Mouse (Mus musculus) lung, postnatal 36 days (tissue): ENCODE results near the gene Mfap2.

Source experiments
- DNase-seq: peaks from one replicate; pipeline ENCODE4 v3.0.0; 2022; ENCODE audit warnings: mixed read lengths

Gene Mfap2

DNA sequence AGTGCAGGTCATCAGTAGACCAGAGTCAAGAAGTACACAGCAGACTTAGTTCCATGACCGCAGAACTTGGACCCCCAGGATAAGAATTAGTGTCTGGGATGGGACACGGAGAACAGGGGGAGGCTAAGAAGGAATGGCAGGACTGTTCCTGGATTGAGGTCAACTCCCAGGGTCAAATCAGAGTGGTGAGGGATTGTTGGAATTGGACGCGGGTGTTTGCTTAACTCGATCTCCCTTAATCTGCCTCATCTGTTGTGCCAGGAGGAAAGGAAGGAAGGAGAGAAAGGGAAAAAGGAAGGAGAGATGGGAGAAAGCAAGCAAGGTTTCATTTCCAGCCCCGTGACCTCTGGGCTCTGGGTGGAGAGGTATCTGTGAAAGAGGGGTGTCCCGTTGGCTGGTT, at the start of gene Mfap2:
TSS of gene Mfap2 (plus strand) at position 301 of the 400 bp plus-strand sequence.
- no peak for DNase-seq

DNA sequence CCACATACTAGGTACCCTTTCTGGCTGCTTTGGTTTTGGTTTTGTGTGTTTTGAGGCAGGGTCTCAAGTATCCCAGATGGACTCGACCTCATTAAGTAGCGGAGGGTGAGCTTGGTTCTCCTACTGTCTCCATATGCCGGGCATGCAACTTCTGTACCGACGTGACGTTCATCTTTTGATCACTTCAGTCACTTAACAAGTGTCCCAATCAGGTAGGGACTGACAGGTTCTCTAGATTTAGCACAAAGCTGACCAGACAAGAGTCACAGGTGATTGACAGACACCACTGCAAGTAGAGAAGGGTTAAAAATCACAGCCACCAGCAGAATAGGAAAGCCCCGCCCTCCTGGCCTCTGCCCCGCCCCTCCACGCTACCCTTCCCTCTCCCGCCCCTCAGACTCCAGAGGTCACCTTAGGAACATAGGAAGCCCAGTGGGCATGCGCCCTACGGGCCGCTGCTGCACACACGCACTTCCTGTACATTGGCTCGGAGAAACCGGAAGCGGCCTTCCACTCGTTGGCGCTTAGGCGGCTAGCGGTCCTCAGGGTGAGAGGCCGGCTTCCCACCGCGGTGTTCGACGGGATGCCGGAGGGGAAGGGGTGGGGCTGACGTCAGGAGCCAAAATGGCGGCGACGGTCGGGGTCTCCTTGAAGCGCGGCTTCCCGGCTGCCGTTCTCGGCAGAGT, 49.3 kb upstream of the Mfap2 start, which contains the start of gene Sdhb:
TSS of gene Sdhb (plus strand) at position 423 of the 686 bp plus-strand sequence.
- peak; percentile 99 for DNase-seq

DNA sequence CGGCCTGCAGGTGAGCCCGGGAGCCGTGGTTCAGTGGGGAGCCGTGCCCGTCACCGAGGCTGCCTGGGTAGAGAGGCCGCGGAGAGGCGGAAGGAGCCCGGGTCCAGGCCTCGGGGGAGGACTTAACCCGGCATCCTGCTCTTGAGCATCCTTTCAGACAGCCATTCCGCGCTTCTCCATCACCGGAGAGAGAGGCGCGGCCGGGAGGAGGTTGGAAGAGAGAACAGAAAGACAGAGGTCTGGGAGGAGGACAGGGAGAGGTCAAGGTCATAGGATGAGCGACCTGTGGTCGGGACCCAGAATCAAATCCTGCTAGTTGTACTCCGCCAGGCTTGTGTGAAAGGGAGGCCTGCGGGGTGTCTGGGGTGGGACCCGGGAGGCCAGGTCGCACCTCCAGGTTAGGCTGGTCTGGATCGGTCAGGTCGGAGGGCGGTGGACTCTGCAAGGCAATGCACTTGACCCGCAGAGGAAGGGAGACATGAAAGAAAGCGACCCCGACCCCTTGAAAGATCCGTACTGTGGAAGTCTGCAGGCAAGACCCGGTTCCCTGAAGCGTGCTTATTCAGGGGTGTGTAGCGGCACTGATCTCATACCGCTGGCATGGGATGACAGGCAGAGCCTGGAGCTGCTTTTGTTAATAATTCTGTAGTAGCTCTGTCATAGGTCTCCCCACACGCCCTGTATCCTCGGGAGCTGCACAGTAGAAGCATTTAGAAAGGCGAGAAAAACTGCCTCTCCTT, 48.6 kb upstream of the Mfap2 start:
- DNase-seq = no peak

DNA sequence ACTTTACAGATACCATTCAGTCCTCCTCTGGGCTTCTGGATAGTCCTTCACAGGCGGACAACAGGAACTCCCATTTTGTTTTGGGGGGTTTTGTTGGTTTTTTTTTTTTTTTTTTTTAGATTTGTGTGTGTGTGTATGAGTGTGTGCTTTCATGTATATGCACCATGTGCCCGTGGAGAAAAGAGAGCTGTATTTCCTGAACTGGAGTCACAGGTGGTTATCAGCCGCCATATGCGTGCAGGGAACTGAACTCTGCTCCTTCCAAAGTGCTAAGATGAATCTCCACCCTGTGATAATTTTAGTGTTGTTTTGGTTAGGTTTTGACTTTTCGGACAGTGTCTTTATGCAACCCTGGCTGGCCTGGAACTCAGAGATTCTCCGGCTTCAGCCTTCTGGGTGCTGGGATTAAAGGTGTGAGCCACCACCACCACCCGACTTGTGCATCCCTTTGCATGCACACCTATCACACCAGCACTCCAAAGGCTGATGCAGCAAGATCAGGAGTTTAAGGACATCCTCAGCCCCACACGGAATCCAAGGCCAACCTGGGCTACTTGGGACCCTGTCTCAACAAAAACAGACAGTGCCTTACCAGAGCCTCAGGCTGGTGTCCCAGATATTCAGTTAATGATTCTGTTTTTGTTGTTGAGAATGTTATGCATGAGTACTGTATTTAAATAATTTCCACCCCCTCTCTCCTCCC, 47.9 kb upstream of the Mfap2 start:
- no peak for DNase-seq

DNA sequence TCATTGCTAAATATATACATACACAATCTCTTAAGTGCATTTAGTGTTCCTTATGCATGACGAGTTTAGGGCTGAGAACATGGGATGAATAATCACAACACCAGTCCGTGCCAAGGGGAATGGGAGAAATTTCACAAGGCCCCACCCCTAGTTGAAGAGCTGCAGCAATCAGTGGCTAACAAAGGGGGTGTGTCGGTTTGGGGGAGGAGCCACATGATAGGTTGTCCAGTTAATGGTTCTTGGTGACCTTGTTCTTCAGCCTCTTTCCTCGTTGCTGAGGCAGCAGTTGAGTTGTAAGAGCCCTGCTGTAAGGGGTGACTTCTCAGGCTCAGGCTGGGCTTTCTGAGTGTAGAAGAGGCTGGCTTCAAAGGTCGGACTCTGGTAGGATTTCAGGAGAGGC, 47.3 kb upstream of the Mfap2 start:
- DNase-seq = peak; percentile 86

DNA sequence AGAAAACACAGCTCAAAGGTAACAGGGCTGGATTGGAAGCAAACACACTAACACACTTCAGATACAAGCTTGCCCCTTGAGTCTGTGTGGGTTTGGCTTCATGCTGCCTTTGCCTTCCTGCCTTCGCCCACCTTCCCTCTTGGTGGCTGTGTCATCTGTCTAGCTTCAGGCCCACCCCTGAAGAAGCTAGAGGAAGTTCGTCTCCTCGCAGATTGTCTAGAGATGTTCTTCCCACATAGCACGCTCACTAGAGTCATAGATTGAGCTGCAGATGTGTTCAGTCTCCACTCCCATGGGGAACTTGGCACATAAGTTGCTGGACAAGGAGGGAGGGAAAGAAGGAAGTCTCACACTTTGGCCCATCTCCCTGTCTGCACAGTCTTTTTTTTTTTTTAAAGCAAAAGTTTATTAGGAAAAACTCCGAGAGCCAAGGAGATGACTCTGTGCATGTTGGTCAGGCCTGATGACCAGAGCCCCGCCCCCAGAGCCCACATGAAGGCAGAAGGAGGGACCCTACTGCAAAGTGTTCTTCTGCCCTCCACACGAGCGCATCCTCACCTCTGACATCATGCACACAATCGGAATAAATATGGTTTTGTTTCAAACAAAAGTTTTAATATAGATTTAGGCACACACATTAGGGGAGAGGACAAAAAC, 46.1 kb upstream of the Mfap2 start:
- no peak for DNase-seq

DNA sequence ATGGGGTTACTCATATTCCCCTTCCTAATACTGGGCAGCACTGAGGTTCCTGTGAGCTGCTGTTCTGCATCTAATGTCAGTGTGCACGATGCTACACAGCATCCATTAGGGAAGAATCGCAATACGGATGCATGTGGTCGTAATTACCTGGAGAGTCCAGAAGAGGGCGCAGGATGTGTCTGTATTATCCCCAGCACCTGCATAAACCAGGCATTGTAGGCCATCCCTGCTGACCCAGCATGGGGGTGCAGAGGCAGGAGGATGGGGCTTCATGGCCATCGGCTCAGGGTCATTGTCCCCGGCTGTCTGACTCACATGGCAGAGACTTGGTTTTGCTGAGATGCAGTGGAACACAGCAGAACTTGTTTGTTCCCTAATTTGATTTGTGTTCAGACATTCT, 45.6 kb upstream of the Mfap2 start:
- DNase-seq = peak; percentile 91

DNA sequence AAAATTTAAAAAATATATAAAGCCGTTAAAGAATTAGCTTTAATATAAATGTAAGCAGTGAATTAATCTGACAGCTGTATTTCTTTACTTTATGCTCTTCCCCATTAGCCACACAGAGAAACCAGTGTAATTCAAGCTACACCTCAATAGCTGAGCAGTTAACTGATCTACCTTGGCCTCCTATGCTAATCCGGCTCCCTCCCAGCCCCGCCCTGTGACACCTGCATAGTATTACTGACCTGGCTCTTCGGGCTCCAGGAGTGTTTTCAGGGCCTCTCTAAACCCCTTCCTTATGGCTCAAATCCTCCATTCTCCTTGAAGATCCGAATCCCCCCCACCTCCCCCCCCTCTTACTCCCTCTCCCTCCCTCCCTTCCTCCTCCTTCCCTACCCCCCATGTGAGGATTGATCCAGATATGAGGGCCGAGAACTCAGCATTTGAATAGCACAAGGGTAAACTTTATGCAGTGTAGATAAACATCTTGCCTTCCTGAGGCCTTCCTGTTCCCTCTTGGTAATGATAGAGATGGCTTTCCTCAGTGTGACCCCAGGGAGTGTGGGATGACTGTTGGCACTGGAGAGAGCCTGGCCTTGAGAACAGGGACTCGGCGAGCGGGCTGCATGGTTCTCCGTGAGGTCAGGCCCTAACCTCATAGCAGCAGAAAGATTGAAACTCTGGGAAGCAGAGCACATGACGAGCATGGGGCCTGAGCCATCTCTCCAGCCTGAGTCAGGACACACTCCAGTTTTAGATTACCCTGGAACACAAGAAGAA, 42.6 kb upstream of the Mfap2 start:
- DNase-seq = peak; percentile 62

DNA sequence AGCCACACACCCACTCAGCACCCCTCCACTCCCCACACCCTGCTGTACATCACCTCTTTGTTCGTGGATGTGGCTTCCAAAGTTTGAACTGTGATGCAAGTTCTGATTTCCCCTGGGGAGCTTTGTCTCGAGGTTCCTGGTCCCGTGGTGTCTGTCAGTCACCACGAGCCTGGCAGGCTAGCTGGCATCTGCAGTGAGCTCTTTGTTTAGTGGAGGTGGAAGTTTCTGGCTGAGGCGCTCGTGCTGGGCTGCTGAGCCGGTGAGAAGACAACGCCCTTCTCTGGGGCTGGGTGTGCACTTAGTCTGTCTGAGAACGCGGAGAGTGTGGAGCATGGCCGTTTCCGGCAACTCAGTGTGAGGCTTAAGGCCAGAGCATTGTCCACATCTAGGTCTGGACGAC, 38.5 kb upstream of the Mfap2 start:
- no peak for DNase-seq

DNA sequence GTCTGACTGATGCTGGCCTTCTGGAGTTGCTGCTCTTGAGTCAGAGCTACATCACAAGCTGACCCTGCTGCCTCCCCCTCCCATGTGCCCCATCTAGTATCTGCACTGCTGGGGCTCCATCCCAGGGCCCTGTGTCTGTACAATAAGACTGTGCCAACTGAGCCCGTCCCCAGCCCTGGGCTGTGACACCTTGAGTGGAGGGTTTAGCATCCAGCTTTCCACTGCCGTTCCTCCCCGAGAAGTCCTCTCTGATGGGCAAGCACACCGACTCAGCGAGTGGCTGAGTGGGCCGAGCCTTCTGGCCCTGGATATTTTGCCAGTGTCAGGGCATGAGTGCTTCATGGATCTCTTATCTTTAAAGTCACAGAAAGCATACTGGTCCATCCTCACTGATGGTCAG, 35.8 kb upstream of the Mfap2 start:
- no peak for DNase-seq

DNA sequence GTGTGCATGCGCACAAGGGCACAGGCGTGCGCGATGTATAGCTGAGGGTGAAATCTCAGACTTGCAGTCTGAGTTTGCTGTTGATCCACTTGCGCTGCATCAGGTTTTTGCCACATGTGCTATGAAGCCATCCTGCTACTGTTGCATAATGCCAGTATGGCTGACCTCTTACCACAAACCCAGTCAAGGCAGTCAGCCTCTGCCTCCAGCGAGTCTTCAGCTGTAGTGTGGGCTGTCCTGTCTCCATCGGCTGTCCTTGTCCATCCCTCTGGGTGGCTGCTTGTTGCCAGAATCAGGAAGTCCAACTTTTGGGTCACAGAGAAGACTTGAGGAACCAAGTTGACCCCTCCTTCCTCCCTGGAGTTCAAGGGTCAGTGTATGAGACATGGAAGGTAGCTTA, 34.9 kb upstream of the Mfap2 start:
- peak; percentile 61 for DNase-seq

DNA sequence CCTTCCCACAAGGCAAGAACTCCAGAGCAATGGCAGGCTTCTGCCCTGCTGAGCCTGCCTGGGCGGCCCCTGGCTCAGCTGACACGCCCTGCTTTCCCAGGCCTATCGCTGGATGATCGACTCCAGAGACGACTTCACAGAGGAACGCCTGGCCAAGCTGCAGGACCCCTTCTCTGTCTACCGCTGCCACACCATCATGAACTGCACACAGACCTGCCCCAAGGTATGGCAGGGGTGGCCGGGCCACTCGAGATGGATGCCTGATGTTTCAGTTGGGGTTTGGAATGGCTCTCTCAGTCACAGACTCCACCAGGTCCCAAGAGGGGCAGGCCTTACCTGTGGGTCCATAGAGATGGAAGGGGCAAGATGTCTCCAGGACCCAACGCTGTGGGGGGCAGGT, 32.9 kb upstream of the Mfap2 start:
- no peak for DNase-seq

DNA sequence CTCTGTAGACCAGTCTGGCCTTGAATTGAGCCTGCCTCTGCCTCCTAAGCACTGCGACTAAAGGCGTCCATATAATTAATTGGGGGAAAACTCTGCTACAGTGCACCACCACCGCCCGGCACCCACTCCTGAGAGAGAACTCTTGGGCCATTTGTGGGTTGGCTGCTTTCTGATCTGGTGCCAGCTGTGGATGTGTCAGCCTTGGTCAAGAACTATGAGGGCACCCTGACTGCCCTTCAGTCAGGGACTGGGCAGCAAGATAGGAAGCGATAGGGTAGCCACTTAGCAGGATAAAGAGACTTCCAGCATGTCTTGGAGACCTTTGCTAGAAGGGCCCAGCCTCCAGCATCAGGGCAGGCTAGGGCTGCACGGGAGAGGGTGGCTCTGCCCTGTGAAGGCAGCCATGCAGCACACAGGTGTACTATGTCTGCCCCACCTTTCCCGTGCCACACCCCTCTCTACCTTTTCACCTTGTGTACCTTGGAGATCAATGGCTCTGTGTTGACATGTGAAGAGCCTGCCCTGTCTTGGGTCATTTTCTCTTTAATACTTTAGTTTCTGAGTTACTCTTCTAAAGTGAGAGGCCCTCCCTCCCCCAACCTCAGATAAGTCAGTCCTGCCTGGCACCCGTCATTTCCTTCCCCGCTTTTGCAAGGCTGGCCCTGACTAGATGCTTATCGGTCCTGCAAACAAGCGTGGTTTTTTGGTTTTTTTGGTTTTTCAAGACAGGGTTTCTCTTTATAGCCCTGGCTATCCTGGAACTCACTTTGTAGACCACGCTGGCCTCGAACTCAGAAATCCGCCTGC, 32.1 kb upstream of the Mfap2 start:
- peak; percentile 59 for DNase-seq

DNA sequence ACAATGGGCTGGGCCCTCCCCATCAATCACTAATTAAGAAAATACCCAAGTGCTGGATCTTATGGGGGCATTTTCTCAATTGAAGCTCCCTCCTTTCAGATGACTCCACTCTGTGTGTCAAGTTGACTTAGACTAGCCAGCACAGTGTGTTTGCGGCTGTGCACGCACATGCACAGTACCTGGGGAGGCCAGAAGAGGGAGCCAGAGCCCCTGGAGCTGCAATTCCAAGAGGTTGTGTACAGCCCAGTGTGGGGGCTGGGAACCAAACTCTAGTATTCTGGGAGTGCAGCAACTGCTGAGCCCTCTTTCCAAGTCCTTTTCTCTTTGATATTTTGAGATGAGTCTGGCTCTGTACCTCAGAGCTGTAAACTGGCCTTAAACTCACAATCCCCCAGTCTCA, 28.6 kb upstream of the Mfap2 start:
- no peak for DNase-seq

DNA sequence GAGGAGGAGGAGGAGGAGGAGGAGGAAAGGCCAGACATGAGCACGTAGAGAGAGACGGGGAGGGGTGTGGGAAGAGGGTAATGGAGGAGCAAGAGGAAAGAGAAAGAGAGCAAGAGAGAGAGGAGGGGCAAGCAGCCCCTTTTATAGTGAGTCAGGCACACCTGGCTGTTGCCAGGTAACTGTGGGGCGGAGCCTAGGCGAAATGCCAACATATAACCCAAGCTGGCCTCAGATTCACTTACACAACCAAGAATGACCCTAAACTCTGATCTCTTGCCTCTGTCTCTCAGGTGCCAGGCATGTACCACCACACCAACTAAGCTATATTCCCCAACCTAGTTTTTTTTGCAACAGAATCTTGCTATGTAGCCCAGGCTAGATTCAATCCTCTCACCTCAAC, 27.4 kb upstream of the Mfap2 start:
- peak; percentile 55 for DNase-seq

DNA sequence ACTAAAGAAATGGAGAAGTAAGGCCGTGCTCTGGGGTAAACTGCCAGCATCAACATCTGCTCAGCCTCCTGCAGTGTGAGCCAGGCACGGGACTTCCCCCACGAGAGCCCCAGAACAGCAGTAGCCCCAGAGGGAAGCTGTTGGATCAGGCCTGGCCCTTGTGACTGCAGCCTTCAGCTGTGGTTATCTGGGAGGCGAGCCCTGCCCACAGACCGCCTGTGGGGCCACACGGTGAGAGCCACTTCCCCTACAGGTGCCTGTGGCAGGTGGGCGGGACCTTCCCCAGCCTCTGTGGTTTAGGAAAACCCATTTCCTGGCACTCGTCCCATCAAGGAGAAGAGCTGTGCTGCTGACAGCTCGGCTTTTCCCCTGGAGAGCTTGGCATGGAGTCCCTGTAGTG, 26.8 kb upstream of the Mfap2 start:
- peak; percentile 85 for DNase-seq

DNA sequence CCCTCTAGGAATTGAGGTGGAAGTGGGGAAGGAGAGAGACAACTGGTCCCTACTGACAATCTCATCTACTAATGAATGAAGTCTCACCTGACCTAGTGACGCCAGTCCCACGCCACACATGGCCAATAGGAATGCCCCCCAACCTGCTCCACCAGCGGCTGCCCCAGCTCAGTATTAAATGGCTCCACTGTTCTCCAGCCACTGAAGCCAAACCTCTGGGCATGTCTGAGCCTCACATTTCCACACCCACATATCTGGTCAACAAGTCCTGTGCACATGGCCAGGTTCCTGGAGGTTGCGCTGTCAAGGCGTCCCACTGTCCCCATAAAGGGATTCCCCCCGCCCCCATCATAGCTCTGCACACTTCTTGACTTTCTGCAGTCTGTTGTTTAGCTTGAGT, 25.7 kb upstream of the Mfap2 start:
- no peak for DNase-seq

DNA sequence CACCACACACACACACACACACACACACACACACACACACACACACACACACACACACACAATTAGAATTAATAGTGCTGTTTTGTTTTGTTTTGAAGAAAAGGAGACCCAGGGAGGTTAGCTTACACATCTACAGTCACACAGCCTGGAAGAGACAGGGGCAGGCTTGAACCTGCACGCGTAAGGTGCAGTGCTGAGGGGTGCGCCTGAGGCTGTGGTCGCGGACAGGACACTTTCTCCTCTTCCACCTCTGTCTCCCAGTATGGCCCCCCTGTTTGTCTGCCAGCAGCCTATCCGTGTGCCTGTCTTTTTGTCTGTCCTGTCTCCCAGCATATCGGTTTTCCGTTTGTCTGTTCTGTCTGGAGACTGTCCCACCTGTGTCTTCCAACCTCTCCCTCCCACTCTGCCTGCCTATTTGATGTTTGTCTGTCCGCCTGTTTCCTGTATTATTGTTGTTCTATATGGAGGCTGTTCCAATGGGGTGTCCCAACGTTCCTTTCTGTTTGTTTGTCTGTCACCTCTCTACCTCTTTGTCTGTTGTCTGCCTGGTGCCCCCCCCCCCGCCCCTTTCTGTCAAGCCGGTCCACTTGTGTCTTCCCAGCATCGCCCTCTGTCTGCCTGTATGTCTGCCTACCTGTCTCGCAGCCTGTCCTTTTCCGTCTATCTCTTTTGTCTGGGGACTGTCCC, 24.1 kb upstream of the Mfap2 start:
- no peak for DNase-seq

DNA sequence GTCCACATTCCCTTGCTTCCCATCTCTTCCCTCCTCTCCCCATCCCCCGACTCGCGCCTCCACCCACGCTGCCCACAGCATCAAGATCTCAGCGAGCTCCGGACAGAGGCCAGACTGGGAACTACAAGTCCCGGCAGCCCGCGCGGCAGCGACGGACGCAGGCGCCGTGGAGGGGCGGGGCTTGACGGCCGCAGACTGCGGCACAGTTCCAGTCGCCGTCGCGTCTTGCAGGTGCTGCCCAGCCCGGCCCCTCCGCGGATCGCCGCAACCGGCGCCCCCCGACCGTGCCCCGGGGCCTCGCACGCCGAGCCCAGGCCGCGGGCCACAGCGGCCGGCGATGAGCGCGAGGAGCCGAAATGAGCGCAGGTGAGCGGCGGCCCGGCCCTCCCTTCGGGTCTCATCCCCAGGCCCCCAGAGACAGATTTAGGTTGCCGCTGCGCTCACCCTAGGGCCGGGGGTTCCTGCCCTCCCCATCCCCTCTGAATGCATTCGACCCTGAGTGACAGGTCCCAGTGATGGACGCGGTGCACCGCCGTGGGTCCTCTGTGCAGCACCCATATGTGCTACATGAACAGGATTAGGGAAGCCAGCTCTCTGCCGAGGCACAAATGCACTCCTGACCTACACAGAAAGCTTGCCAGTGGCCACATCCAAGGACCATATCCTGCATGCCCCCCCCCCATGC, 23.4 kb upstream of the Mfap2 start, which contains the start of gene Atp13a2:
TSS of gene Atp13a2 (plus strand) at position 163 of the 685 bp plus-strand sequence.
- DNase-seq = peak; percentile 94

DNA sequence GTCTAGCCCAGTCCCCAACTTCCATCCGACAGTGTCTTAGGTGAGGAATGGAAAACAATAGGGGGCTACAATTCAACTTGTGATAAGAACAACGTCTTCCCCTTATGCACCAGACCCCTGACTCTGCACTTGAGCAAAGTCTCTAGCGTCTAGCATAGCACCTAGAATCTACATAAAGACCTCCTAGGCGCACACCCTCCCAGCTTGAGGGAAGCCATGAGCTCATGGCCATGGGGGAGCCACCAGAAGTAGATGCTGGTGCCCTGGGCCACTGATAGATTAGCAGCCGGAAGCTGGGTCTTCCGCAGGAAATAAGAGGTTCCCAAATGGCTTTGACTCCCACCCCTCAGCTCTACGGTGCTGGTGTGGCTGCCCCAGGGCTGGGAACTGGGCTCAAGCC, 22.7 kb upstream of the Mfap2 start:
- DNase-seq = peak; percentile 53
